Mouse (Mus musculus): ENCODE results near the gene Specc1l. TPM values are rescaled to one million over a fixed set of nuclear protein-coding genes. Genes with fewer than 3 reads are reported as not detected.

Gene Specc1l
- polyA plus RNA-seq, 1 experiment = 20.7 TPM

- no peaks in the 10 kb centered on the region for H3K27me3 ChIP-seq (ENCODE audit: control insufficient read depth, insufficient read depth, low read length)
Measured at GRCm38 (mm10) chr10:75320321-75320720, 108.4 kb downstream of the Specc1l start.

GRCm38 (mm10) chr10:75322966-75323365, 111.1 kb downstream of the Specc1l start:
- no peak overlapping the region for H3K27ac ChIP-seq (ENCODE audit: control insufficient read depth, insufficient read depth, low read depth, low read length)
- H3K4me3 ChIP-seq (ENCODE audit: control insufficient read depth, low read depth, low read length) = no peak overlapping the region
- H3K36me3 ChIP-seq (ENCODE audit: control insufficient read depth, insufficient read depth, low read length) = no peaks in the 10 kb centered on the region
- H3K4me1 ChIP-seq (ENCODE audit: control insufficient read depth, insufficient read depth, low read length) = peaks cover 2% of the 10 kb centered on the region
- no peak for TF ChIP-seq CTCF (IDR thresholded peaks at IDR 0.05; ENCODE audit: control insufficient read depth, insufficient read depth, insufficient replicate concordance, low read depth, low read length)
- TF ChIP-seq POLR2A (IDR thresholded peaks at IDR 0.05; ENCODE audit: control insufficient read depth, low read depth, low read length) = no peak
- no peaks in the 10 kb centered on the region for H3K27me3 ChIP-seq (ENCODE audit: control insufficient read depth, insufficient read depth, low read length)

More at GRCm38 (mm10) chr10:75320321-75320720, 108.4 kb downstream of the Specc1l start:
- Histone ChIP-seq H3K4me1 (ENCODE audit: control insufficient read depth, insufficient read depth, low read length) (peaks cover 12% of the 10 kb centered on the region), H3K36me3 (ENCODE audit: control insufficient read depth, insufficient read depth, low read length) (no peaks in the 10 kb centered on the region), H3K4me3 (ENCODE audit: control insufficient read depth, low read depth, low read length) (no peak overlapping the region), H3K27ac (ENCODE audit: control insufficient read depth, insufficient read depth, low read depth, low read length) (no peak overlapping the region)
- no peak for TF ChIP-seq CTCF (IDR thresholded peaks at IDR 0.05; ENCODE audit: control insufficient read depth, insufficient read depth, insufficient replicate concordance, low read depth, low read length)
- TF ChIP-seq POLR2A (IDR thresholded peaks at IDR 0.05; ENCODE audit: control insufficient read depth, low read depth, low read length) = no peak

GRCm38 (mm10) chr10:75323986-75324385, 112.1 kb downstream of the Specc1l start:
- TF ChIP-seq CTCF (IDR thresholded peaks at IDR 0.05; ENCODE audit: control insufficient read depth, insufficient read depth, insufficient replicate concordance, low read depth, low read length) (no peak), POLR2A (IDR thresholded peaks at IDR 0.05; ENCODE audit: control insufficient read depth, low read depth, low read length) (no peak)
- no peak overlapping the region for H3K4me3 ChIP-seq (ENCODE audit: control insufficient read depth, low read depth, low read length)

GRCm38 (mm10) chr10:75324391-75324790, 112.5 kb downstream of the Specc1l start:
- no peaks in the 10 kb centered on the region for H3K36me3 ChIP-seq (ENCODE audit: control insufficient read depth, insufficient read depth, low read length)
- no peak overlapping the region for H3K4me3 ChIP-seq (ENCODE audit: control insufficient read depth, low read depth, low read length)
- no peak for TF ChIP-seq POLR2A (IDR thresholded peaks at IDR 0.05; ENCODE audit: control insufficient read depth, low read depth, low read length)
- no peak for TF ChIP-seq CTCF (IDR thresholded peaks at IDR 0.05; ENCODE audit: control insufficient read depth, insufficient read depth, insufficient replicate concordance, low read depth, low read length)
- no peak overlapping the region for H3K27ac ChIP-seq (ENCODE audit: control insufficient read depth, insufficient read depth, low read depth, low read length)
- H3K27me3 ChIP-seq (ENCODE audit: control insufficient read depth, insufficient read depth, low read length) = no peaks in the 10 kb centered on the region
- peaks cover 2% of the 10 kb centered on the region for H3K4me1 ChIP-seq (ENCODE audit: control insufficient read depth, insufficient read depth, low read length)

More at GRCm38 (mm10) chr10:75323986-75324385, 112.1 kb downstream of the Specc1l start:
- H3K27ac ChIP-seq (ENCODE audit: control insufficient read depth, insufficient read depth, low read depth, low read length) = no peak overlapping the region
- no peaks in the 10 kb centered on the region for H3K27me3 ChIP-seq (ENCODE audit: control insufficient read depth, insufficient read depth, low read length)
- H3K36me3 ChIP-seq (ENCODE audit: control insufficient read depth, insufficient read depth, low read length) = no peaks in the 10 kb centered on the region
- peaks cover 2% of the 10 kb centered on the region for H3K4me1 ChIP-seq (ENCODE audit: control insufficient read depth, insufficient read depth, low read length)

GRCm38 (mm10) chr10:75325821-75326220, 113.9 kb downstream of the Specc1l start:
- no peak overlapping the region for H3K27ac ChIP-seq (ENCODE audit: control insufficient read depth, insufficient read depth, low read depth, low read length)
- no peaks in the 10 kb centered on the region for H3K36me3 ChIP-seq (ENCODE audit: control insufficient read depth, insufficient read depth, low read length)
- H3K4me3 ChIP-seq (ENCODE audit: control insufficient read depth, low read depth, low read length) = no peak overlapping the region
- TF ChIP-seq CTCF (IDR thresholded peaks at IDR 0.05; ENCODE audit: control insufficient read depth, insufficient read depth, insufficient replicate concordance, low read depth, low read length) (no peak), POLR2A (IDR thresholded peaks at IDR 0.05; ENCODE audit: control insufficient read depth, low read depth, low read length) (no peak)
- no peaks in the 10 kb centered on the region for H3K27me3 ChIP-seq (ENCODE audit: control insufficient read depth, insufficient read depth, low read length)
- peaks cover 2% of the 10 kb centered on the region for H3K4me1 ChIP-seq (ENCODE audit: control insufficient read depth, insufficient read depth, low read length)

GRCm38 (mm10) chr10:75326553-75326952, 114.7 kb downstream of the Specc1l start:
- no peak for TF ChIP-seq POLR2A (IDR thresholded peaks at IDR 0.05; ENCODE audit: control insufficient read depth, low read depth, low read length)
- TF ChIP-seq CTCF (IDR thresholded peaks at IDR 0.05; ENCODE audit: control insufficient read depth, insufficient read depth, insufficient replicate concordance, low read depth, low read length) = no peak
- H3K4me1 ChIP-seq (ENCODE audit: control insufficient read depth, insufficient read depth, low read length) = peaks cover 2% of the 10 kb centered on the region
- H3K27me3 ChIP-seq (ENCODE audit: control insufficient read depth, insufficient read depth, low read length) = no peaks in the 10 kb centered on the region
- H3K36me3 ChIP-seq (ENCODE audit: control insufficient read depth, insufficient read depth, low read length) = no peaks in the 10 kb centered on the region
- H3K4me3 ChIP-seq (ENCODE audit: control insufficient read depth, low read depth, low read length) = no peak overlapping the region
- H3K27ac ChIP-seq (ENCODE audit: control insufficient read depth, insufficient read depth, low read depth, low read length) = no peak overlapping the region

DNA sequence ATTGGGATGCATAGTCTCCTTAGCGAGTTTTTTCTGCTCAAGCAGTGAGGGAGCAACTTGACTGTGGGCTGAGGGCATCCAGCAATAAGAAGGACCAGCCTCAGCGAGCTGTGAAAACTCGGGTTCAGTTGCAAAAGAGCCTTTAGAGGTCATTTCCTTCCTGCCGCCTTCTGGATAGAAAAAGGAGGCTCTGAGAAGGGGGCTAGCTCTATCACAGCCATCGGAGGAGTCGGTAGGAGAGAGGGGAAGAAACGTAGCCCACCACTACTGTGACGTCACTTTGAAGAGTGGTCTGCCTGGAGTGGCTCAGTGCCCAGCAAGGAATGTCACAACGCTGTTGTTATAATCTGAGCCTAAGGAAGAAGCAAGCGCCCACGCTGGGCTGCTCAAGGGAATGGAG, 115.2 kb downstream of the Specc1l start:
- Histone ChIP-seq H3K4me1 (ENCODE audit: control insufficient read depth, insufficient read depth, low read length) (peaks cover 2% of the 10 kb centered on the region), H3K27ac (ENCODE audit: control insufficient read depth, insufficient read depth, low read depth, low read length) (no peak overlapping the region), H3K4me3 (ENCODE audit: control insufficient read depth, low read depth, low read length) (no peak overlapping the region), H3K27me3 (ENCODE audit: control insufficient read depth, insufficient read depth, low read length) (no peaks in the 10 kb centered on the region), H3K36me3 (ENCODE audit: control insufficient read depth, insufficient read depth, low read length) (no peaks in the 10 kb centered on the region)
- no peak for TF ChIP-seq POLR2A (IDR thresholded peaks at IDR 0.05; ENCODE audit: control insufficient read depth, low read depth, low read length)
- TF ChIP-seq CTCF (IDR thresholded peaks at IDR 0.05; ENCODE audit: control insufficient read depth, insufficient read depth, insufficient replicate concordance, low read depth, low read length) = no peak

Data from testis, adult 2 months (tissue).